Mouse (Mus musculus): ENCODE measurements at regions not wholly inside any gene's neighbourhood (a gene's known extent, or its start where the extent isn't known, plus 50 kb on each side); places are given as distances from the start of the nearest gene placed in this dataset.

GRCm38 (mm10) chr2:94772801-94773200, 334.9 kb upstream of the Api5 start:
- Histone ChIP-seq H3K36me3 (ENCODE audit: control insufficient read depth, insufficient read depth) (no peaks in the 10 kb centered on the region), H3K9ac (replicated peaks; ENCODE audit: low read depth, low read length) (no peak overlapping the region), H3K27me3 (replicated peaks; ENCODE audit: control insufficient read depth, insufficient read depth, low read length) (no peaks in the 10 kb centered on the region), H3K4me1 (replicated peaks; ENCODE audit: control insufficient read depth, insufficient read depth, low read length) (no peaks in the 10 kb centered on the region), H3K9me3 (ENCODE audit: control insufficient read depth, low read length) (no peaks in the 10 kb centered on the region), H3K27ac (ENCODE audit: low read length) (no peak overlapping the region), H3K4me3 (replicated peaks; ENCODE audit: low read length) (no peak overlapping the region), H3K4me2 (ENCODE audit: low read length) (no peak overlapping the region)
- ATAC-seq: peak; percentile 54
- 71% methylated on average over 3 of the region's 3 CpGs for WGBS

DNA sequence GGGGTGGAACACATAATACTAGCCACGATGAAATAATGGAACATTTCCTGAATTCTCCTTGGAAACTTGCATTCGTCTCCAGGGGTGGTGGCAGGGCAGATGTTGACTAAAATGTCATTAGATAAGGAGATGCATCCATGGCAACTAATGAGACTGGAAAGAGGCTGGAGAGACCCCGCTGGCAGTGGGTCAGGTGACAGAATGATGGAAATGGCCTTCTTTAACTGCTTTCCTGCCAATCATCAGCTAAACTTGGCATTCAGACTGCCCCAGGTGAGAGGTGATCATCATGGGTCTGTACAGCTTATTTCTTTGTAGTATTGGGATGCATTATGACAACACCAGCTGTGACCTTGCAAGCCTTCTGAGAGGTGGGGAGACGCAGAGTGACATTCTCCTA, 334.3 kb upstream of the Api5 start:
- ATAC-seq: peak; percentile 33; the same call in 1 of the 2 replicates
- Histone ChIP-seq H3K4me3 (replicated peaks; ENCODE audit: low read length) (no peak overlapping the region), H3K9me3 (ENCODE audit: control insufficient read depth, low read length) (no peaks in the 10 kb centered on the region), H3K9ac (replicated peaks; ENCODE audit: low read depth, low read length) (no peak overlapping the region), H3K4me1 (replicated peaks; ENCODE audit: control insufficient read depth, insufficient read depth, low read length) (no peaks in the 10 kb centered on the region), H3K4me2 (ENCODE audit: low read length) (no peak overlapping the region), H3K27me3 (replicated peaks; ENCODE audit: control insufficient read depth, insufficient read depth, low read length) (no peaks in the 10 kb centered on the region), H3K36me3 (ENCODE audit: control insufficient read depth, insufficient read depth) (no peaks in the 10 kb centered on the region), H3K27ac (ENCODE audit: low read length) (no peak overlapping the region)
- WGBS: 65% methylated on average over 4 of the region's 4 CpGs

GRCm38 (mm10) chr2:94766524-94766923, 328.6 kb upstream of the Api5 start:
- Histone ChIP-seq H3K27me3 (replicated peaks; ENCODE audit: control insufficient read depth, insufficient read depth, low read length) (no peaks in the 10 kb centered on the region), H3K4me1 (replicated peaks; ENCODE audit: control insufficient read depth, insufficient read depth, low read length) (peaks cover 10% of the 10 kb centered on the region), H3K9me3 (ENCODE audit: control insufficient read depth, low read length) (no peaks in the 10 kb centered on the region), H3K4me2 (ENCODE audit: low read length) (no peak overlapping the region), H3K27ac (ENCODE audit: low read length) (no peak overlapping the region), H3K36me3 (ENCODE audit: control insufficient read depth, insufficient read depth) (no peaks in the 10 kb centered on the region), H3K9ac (replicated peaks; ENCODE audit: low read depth, low read length) (no peak overlapping the region), H3K4me3 (replicated peaks; ENCODE audit: low read length) (no peak overlapping the region)
- WGBS: 94% methylated on average over 2 of the region's 2 CpGs
- no peak for ATAC-seq

DNA sequence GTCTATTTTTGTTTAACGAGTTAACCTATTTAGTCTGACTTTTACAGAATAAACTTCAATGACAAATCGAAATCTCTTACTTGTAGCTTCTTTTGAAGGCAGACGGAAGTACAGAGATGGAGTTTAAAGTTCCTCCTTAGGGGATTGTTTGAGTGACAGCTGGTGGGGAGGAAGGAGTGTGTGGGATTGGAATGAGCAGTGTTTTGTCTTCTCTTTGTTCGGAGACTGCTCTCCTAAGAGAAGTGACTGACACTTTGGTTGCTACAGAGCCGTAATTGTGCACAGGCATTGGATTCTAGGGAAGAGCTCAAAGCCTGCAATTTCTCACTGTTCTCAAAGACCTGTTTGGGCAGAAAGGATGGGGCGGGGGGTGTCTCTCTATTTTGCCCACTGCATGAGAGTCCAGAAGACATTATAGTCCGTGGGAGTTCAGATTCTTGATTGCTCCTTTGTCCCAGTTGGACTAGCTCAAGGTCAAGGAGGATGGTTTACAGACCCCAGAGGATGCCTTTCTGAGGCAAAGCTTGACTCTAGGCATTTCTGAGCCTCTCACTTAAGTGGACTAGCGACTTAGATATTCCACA, 327.0 kb upstream of the Api5 start:
- WGBS: 7% methylated on average over 8 of the region's 8 CpGs
- peaks cover 10% of the 10 kb centered on the region for H3K4me1 ChIP-seq (replicated peaks; ENCODE audit: control insufficient read depth, insufficient read depth, low read length)
- H3K4me2 ChIP-seq (ENCODE audit: low read length): no peak overlapping the region
- peak; percentile 91 for ATAC-seq
- H3K27ac ChIP-seq (ENCODE audit: low read length): no peak overlapping the region; the same call in 1 of the 2 replicates
- no peaks in the 10 kb centered on the region for H3K9me3 ChIP-seq (ENCODE audit: control insufficient read depth, low read length)
- no peak overlapping the region for H3K4me3 ChIP-seq (replicated peaks; ENCODE audit: low read length)
- no peaks in the 10 kb centered on the region for H3K27me3 ChIP-seq (replicated peaks; ENCODE audit: control insufficient read depth, insufficient read depth, low read length)
- no peaks in the 10 kb centered on the region for H3K36me3 ChIP-seq (ENCODE audit: control insufficient read depth, insufficient read depth)
- H3K9ac ChIP-seq (replicated peaks; ENCODE audit: low read depth, low read length): no peak overlapping the region

DNA sequence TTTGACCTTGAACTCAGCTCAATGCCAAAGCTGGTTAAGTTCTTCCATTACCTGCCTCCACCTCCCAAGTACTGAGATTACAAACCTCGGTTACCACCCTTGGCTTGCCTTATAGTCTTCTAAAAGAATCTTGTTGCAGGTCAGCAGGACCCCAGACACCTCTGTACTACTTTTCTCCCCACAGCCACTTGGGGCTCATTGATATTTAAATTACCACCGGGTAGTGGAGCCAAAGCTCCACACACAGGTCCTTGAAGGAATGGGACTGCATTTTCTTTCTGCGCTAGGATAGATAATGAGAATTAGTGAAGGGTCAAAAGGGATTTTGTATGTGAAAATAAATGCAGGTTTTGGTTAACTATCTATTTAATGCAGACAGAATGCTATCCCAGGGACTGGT, 326.5 kb upstream of the Api5 start:
- no peak overlapping the region for H3K4me2 ChIP-seq (ENCODE audit: low read length)
- peak; percentile 53 for ATAC-seq
- WGBS: 2% methylated on average over 3 of the region's 3 CpGs
- no peaks in the 10 kb centered on the region for H3K36me3 ChIP-seq (ENCODE audit: control insufficient read depth, insufficient read depth)
- no peak overlapping the region for H3K4me3 ChIP-seq (replicated peaks; ENCODE audit: low read length)
- no peaks in the 10 kb centered on the region for H3K27me3 ChIP-seq (replicated peaks; ENCODE audit: control insufficient read depth, insufficient read depth, low read length)
- no peak overlapping the region for H3K27ac ChIP-seq (ENCODE audit: low read length)
- H3K9me3 ChIP-seq (ENCODE audit: control insufficient read depth, low read length): no peaks in the 10 kb centered on the region
- no peak overlapping the region for H3K9ac ChIP-seq (replicated peaks; ENCODE audit: low read depth, low read length)
- peaks cover 10% of the 10 kb centered on the region for H3K4me1 ChIP-seq (replicated peaks; ENCODE audit: control insufficient read depth, insufficient read depth, low read length)

DNA sequence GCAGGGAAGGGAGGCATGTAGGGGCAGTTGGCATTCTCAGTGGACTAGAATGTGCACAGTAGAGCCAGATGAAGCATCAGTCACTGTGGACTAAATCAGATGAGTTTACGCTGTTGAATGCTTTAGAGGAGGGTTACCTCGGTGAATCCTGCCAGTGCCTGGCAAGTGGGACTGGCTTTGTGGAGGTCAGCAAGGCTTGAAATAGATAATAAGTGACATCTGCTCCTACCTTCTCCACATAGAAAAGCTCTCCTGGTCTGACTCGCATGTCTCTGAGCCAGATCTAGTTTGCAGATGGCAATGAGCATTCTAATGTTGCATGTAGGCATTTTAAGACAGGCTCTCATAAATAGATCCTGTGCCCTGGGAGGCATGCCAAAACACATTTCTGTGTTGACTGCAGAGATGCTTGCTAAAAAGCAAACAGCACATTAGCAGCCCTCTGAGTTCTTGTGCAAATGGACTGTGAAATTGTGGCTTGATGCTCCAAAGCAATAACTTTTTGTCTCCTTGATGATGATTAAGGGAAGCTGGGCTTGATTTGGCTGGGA, 310.3 kb upstream of the Api5 start:
- ATAC-seq: peak; percentile 23; the same call in 1 of the 2 replicates
- WGBS: 65% methylated on average over 3 of the region's 3 CpGs

GRCm38 (mm10) chr2:94729791-94730190, 291.9 kb upstream of the Api5 start:
- ATAC-seq: no peak
- Histone ChIP-seq H3K4me2 (ENCODE audit: low read length) (no peak overlapping the region), H3K9ac (replicated peaks; ENCODE audit: low read depth, low read length) (no peak overlapping the region), H3K27ac (ENCODE audit: low read length) (no peak overlapping the region), H3K9me3 (ENCODE audit: control insufficient read depth, low read length) (no peaks in the 10 kb centered on the region), H3K4me1 (replicated peaks; ENCODE audit: control insufficient read depth, insufficient read depth, low read length) (no peaks in the 10 kb centered on the region), H3K27me3 (replicated peaks; ENCODE audit: control insufficient read depth, insufficient read depth, low read length) (no peaks in the 10 kb centered on the region), H3K4me3 (replicated peaks; ENCODE audit: low read length) (no peak overlapping the region), H3K36me3 (ENCODE audit: control insufficient read depth, insufficient read depth) (no peaks in the 10 kb centered on the region)
- 87% methylated on average over 5 of the region's 5 CpGs for WGBS

More for the DNA sequence above, 310.3 kb upstream of the Api5 start:
- no peak overlapping the region for H3K4me2 ChIP-seq (ENCODE audit: low read length)
- no peaks in the 10 kb centered on the region; the same call in 1 of the 2 replicates for H3K4me1 ChIP-seq (replicated peaks; ENCODE audit: control insufficient read depth, insufficient read depth, low read length)
- H3K9ac ChIP-seq (replicated peaks; ENCODE audit: low read depth, low read length): no peak overlapping the region
- H3K27me3 ChIP-seq (replicated peaks; ENCODE audit: control insufficient read depth, insufficient read depth, low read length): no peaks in the 10 kb centered on the region
- no peaks in the 10 kb centered on the region for H3K9me3 ChIP-seq (ENCODE audit: control insufficient read depth, low read length)
- H3K4me3 ChIP-seq (replicated peaks; ENCODE audit: low read length): no peak overlapping the region
- no peak overlapping the region for H3K27ac ChIP-seq (ENCODE audit: low read length)
- H3K36me3 ChIP-seq (ENCODE audit: control insufficient read depth, insufficient read depth): no peaks in the 10 kb centered on the region

- Histone ChIP-seq H3K9ac (replicated peaks; ENCODE audit: low read depth, low read length) (no peak overlapping the region), H3K4me3 (replicated peaks; ENCODE audit: low read length) (no peak overlapping the region), H3K9me3 (ENCODE audit: control insufficient read depth, low read length) (no peaks in the 10 kb centered on the region), H3K4me2 (ENCODE audit: low read length) (no peak overlapping the region), H3K4me1 (replicated peaks; ENCODE audit: control insufficient read depth, insufficient read depth, low read length) (no peaks in the 10 kb centered on the region), H3K27ac (ENCODE audit: low read length) (no peak overlapping the region), H3K36me3 (ENCODE audit: control insufficient read depth, insufficient read depth) (no peaks in the 10 kb centered on the region), H3K27me3 (replicated peaks; ENCODE audit: control insufficient read depth, insufficient read depth, low read length) (no peaks in the 10 kb centered on the region)
- WGBS: 43% methylated on average over 1 of the region's 1 CpGs
- ATAC-seq: no peak
Measured at GRCm38 (mm10) chr2:94699383-94699782, 261.4 kb upstream of the Api5 start.

- Histone ChIP-seq H3K27ac (ENCODE audit: low read length) (no peak overlapping the region), H3K4me3 (replicated peaks; ENCODE audit: low read length) (no peak overlapping the region), H3K27me3 (replicated peaks; ENCODE audit: control insufficient read depth, insufficient read depth, low read length) (no peaks in the 10 kb centered on the region), H3K4me1 (replicated peaks; ENCODE audit: control insufficient read depth, insufficient read depth, low read length) (0 out of 2 replicates have a peak, but pooled peaks cover under 1% of the 10 kb centered on the region), H3K9ac (replicated peaks; ENCODE audit: low read depth, low read length) (no peak overlapping the region), H3K4me2 (ENCODE audit: low read length) (no peak overlapping the region), H3K9me3 (ENCODE audit: control insufficient read depth, low read length) (no peaks in the 10 kb centered on the region), H3K36me3 (ENCODE audit: control insufficient read depth, insufficient read depth) (no peaks in the 10 kb centered on the region)
- WGBS: 54% methylated on average over 3 of the region's 3 CpGs
- ATAC-seq: no peak
Measured at GRCm38 (mm10) chr2:94695212-94695611, 257.3 kb upstream of the Api5 start.
